Mouse (Mus musculus): Measurements from ENCODE around the gene Rab25.

Rab25 gene

DNA sequence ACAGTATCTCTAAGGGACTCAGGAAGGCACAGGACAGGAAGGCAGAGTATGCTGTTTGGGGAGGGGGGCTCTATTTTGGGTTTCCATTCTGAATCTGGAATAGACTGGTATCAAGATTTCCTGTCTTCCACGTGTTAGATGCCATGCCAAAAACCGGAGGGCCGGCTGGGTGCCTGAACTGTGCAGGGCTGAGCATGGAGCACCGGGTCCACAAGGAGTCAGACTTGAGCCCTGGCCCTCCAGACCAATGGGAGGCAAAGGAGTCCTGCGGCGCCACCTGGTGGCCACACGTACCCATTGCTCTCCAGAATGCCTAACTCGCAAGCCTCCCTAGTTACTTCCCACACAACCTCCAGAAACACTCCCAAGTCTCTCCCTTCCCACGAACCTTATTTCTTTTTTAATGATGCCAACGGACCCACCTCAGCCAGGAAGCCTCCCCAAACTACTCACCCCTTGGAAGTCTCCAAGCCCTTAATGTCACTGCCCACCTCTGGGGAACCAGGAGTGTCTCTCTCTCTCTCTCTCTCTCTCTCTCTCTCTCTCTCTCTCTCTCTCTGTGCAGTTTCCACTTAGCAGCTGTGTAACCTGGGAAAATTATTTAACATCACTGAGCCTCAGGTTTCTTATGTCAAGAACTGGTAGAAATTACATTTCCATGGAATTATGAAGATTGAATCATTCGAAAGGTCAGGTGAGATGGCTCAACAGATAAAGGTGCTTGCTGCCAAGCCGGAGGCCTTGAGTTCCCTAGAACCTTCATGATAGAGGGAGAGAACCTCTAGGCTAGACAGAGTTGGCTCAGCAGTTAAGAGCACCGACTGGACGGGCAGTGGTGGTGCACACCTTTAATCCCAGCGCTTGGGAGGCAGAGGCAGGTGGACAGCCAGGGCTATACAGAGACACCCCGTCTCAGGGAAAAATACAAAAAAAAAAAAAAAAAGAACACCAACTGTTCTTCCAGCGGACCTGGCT, 21.7 kb downstream of the Rab25 start:
- peak; percentile 91 to 94 for DNase-seq (ENCODE audit: inconsistent age in 2 of 2, low spot score in 1 of 2)

DNA sequence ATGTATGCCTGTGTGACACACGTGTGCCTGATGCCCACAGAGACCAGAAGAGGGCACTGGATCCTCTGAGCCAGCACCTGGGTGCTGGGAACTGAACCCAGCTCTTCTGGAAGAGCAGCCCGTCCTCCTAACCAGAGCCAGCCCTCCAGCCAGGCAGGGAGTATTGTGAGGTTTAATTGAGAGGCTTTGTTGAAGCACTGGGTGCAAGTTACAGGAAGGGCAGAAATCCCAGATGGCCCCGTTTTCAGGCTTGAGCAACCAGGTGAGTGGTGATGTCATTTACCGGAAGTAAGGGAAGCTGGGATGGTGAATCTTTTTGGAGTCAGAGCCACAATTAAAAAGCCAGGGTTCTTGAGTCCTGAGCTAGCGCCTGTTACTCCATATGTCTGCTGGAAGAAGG, 23.1 kb downstream of the Rab25 start:
- no peak for DNase-seq (ENCODE audit: inconsistent age in 2 of 2, low spot score in 1 of 2)

DNA sequence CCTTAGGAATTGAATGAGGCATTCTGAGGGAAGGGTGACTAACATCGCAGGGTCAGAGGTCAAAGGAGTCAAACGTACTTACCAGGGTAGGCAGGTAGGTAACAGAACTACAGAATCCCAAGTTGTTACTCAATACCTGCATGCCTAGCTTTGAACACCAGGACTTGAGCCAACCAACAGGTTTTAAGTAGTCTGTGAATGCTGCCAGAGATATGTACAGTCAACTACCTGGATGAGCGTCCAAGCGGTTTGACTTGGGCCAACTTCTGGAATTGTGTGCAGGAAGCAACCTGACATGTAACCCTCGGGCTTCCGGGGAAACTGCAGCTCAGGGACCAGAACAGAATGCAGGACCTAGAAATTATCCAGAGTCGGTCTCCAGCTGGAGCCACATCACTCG, 25.1 kb downstream of the Rab25 start:
- no peak for DNase-seq (ENCODE audit: inconsistent age in 2 of 2, low spot score in 1 of 2)

DNA sequence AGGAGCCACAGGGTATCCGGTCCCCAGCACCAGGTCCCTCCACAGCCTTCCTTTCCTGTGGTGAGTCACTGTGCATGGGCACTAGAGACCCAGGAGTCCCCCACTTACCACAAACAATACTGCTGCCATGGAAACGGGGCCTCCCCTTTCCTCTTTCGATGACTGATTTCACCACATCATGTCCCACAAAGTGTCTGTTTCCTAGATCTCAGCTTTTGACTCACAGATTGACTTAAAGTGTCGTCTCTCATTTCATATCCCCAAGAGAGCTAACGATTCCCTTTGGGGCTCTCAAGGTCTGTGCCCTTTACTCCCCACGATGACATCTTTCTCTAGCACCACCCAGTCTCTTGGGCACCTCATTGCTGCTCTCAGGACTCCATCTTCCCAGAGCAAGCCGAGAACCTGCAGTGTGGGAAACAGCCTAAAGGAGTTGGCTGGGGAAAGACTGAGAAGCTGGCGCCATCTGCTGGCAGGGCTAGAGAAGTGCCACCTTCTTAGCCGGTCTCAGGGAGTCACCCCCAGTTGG, 26.2 kb downstream of the Rab25 start:
- peak; percentile 72 to 90 for DNase-seq (ENCODE audit: inconsistent age in 2 of 2, low spot score in 1 of 2)

DNA sequence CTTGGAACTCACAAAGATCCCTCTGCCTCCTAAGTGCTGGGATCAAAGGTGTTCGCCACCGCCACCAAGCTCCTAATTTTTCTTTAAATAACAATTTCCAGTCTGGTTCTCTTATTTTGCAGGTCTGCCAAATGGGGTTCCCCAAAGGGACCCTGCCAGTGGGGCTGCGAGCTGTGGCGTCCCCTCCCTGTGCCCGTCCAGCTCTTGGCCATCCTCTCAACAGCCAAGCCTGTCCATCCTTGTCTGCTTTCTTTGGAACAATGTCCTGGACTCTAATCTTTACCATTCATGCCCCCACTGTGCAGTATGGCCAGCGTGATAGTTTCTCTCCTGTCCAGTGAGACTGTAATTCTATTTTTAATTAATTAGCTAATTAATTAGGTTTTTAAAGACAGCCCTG, 26.9 kb downstream of the Rab25 start:
- DNase-seq (ENCODE audit: inconsistent age in 2 of 2, low spot score in 1 of 2) = no peak

DNA sequence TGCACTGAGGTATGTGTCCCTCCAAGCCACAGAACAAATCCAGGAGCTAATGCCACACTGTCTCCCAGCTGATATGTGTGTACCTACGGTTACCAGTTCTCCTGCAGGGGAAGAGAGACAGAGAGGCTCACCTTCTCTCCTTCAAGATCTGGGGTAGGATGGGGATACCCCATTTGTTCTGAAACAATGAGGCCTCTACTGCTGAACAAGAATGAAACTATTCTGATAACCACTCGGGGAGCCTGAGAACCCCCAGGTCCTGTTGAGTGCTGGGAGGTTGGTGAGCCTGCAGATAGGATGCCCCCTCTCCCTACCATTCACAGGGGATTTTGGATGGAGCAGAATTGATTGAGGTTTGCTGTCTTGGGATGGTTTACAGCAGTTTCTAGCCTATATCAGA, 28.0 kb downstream of the Rab25 start:
- DNase-seq (ENCODE audit: inconsistent age in 2 of 2, low spot score in 1 of 2) = no peak

DNA sequence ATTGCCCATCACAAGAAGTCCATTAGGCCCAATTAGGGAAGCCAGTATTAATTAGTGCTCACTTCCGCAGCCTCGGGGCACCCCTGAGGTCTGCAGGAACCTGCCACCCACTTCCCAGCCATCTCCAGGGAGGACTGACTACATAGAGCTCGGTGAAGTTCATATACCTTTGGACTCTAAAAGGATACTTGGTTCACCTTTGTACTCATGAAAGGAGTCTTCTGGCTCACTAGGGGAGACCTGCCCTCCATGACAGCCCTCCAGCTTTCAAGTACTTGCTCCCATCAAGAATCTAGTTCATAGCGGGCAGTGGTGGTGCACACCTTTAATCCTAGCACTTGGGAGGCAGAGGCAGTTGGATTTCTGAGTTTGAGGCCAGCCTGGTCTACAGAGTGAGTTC, 29.7 kb downstream of the Rab25 start:
- DNase-seq (ENCODE audit: inconsistent age in 2 of 2, low spot score in 1 of 2) = no peak

DNA sequence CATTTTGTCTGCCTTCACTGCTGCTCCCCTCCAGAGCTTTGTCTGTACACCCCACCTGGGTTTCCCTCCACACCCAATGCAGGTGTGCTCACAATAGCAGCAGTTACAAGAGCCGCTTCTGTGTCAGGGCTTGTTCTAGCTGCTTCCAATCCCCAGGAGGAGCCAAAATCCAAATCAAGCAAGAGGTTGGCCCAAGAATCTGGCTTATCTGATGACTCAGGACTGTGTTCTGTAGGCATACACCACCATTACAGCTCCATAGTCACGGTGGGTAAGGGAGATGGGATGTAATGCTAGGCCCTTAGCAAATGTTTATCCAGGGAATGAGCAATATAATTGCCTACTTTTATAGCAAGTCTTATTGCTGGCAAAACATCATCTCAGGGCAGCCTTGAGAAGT, 31.7 kb downstream of the Rab25 start:
- DNase-seq (ENCODE audit: inconsistent age in 2 of 2, low spot score in 1 of 2) = no peak

DNA sequence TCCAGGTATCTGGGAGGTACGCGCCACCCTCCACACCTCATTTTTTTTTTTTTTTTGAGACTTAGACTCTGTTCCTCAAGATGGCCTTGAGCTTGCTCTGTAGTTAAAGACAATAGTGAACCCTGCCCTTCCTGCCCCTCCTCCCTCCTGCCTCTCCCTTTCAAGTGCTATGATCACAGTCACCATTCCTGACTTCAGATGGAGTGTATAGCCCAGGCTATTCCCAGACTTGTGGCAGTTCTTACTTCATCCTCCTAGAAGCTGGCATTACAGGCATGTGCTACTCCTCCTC, 33.1 kb downstream of the Rab25 start:
- DNase-seq (ENCODE audit: inconsistent age in 2 of 2, low spot score in 1 of 2) = no peak

DNA sequence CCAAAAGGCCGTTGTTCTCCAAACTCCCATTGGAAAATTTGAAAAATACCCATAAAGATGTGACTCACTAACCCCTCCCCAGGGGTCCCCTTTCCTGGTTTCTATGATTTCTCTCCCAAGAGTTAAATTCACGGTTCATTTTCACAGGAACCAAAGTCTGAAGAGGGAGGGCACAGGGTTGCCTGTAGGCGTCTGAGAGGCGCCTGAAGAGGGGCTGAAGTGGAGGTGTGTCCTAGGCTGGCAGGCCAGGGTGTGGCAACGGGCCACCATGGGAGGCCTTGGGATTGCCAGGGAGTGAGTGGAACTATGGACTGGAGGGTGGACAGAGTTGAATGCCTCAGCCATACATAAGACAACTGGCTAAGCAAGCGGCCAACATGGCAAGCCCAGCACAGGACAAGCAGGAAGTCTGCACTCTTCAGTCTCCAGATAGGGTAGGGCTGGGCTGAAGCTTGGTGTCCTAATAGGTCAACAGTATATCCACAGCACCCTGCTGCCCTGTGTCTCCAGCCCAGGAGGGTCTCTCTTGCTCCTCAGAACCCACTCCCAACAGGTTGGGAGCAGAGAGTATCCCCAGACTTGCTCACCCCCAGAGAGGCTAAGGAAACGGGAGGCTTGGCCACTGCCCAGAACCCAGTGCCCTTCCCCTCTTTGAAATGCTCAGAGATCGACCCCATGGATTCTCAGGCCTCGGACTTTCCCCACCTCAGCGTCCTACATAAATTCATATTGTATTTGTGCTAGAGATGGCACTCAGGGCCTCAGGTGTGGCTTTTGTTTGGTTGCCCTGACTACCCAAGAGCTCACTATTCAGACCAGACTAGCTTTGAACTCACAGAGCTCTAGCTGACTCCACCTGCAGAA, 33.6 kb downstream of the Rab25 start:
- no peak for DNase-seq (ENCODE audit: inconsistent age in 2 of 2, low spot score in 1 of 2)

DNA sequence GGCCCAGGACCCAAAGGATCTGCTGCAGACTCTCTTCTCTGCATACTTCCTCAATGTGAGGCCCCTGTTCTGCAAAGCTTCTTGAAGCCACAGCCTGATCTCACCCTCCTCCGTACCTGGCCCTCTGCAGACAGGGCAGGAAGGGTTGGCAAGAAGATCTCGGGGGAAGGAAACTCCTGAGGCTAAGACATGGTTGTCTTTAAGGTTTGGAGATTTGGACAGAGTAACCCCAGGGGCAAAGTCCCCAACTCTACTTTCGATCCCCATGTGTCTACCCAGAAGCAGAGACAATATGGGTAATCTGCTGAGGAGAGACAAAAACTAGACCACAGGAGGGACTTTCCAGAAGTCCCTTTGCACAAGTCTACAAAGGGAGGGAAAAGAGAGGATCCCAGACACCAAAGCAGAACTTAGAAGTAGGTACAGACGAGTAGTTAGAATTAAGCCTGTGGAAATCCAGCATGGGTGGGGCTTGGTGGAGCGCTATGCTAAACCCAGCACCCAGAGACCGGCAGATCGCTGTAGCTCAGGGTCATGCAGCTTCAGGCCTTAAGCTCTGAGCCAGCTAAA, 34.5 kb downstream of the Rab25 start:
- DNase-seq (ENCODE audit: inconsistent age in 2 of 2, low spot score in 1 of 2) = peak in 1 of 2 experiments; percentile 54

DNA sequence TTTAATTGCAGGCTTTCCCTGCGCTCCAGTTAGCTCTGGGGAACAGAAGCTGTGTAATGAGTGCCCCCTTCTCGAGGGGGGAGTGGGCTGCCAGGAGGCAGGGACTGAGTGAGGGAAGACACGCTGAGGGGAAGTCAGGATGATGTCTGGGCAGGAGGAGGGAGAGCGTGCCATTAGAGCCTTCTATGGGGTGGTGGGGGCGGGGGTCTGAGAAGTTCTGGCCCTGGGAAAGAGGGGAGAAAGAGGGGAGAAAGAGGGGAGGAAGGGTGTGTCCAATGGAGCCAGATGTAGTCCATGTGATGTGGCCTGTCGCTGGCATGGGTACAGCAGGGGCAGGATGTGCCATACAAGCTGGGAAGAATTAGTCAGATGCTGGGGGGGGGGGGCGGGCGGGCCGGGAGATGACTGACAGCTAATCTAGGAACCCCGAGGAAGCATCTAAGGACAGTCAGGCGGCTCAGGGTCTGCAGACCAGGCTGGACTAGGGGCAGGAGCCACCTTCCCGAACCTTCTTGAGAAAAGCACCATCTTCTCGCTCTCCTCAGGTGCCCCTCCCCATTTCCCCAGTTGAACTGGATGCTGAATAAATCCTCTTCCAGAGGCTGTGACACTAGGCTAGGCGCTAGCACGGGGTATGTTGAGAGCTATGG, 35.1 kb downstream of the Rab25 start:
- peak in 1 of 2 experiments; percentile 65 for DNase-seq (ENCODE audit: inconsistent age in 2 of 2, low spot score in 1 of 2)

DNA sequence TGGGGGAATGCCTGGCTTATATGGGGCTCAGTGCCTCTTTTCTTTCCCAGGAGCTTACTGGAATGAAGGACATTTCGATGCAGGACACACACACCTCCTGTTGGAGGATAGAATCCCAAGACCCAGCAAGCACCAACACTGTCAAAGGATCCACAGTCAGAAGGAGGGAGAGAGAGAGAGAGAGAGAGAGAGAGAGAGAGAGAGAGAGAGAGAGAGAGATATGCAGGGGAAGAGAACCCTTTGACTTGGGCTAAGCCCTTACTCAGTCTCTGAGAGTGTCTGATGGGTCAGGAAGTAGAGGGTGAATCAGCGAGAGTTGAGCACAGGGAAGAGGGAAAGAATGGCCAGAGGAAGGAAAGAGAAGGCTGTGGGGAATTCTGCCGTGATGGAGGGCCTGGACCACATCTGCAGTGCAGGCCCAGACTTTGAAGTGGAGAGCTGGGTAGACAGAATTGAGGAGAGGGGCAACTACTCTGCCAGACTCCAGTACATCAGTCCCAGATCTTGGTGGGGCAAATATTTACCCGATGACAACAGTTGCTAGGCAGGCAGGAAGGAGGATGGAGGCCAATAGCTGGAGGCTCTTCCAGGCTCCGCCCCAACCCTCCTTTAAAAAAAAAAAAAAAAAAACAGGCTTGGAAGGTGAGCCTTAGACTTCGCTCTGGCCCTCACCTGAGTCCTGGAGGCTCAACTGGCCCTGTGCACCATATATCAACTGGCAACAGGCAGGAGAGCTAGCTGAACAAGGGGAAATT, 35.8 kb downstream of the Rab25 start:
- peak in 1 of 2 experiments; percentile 49 for DNase-seq (ENCODE audit: inconsistent age in 2 of 2, low spot score in 1 of 2)

DNA sequence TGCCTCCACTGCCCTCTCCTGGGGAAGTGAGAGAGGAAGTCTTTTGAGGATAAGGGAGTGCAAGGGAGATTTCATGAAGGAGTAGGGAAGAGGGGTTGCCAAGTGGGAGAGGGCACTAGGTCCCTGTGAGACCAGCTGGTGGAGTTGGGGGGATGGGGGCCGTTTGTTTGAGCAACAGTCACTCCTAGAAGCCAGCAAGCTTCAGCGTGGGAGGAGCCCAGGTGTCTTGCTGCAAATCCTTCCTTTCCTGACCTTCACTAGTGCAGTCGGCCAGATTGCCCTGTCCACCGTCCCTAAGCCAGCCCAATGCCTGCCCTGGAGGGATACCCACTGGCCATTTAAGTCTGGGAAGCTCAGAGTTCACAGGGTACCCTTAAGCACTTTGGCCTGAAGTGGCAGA, 36.5 kb downstream of the Rab25 start:
- DNase-seq (ENCODE audit: inconsistent age in 2 of 2, low spot score in 1 of 2) = peak in 1 of 2 experiments; percentile 61

DNA sequence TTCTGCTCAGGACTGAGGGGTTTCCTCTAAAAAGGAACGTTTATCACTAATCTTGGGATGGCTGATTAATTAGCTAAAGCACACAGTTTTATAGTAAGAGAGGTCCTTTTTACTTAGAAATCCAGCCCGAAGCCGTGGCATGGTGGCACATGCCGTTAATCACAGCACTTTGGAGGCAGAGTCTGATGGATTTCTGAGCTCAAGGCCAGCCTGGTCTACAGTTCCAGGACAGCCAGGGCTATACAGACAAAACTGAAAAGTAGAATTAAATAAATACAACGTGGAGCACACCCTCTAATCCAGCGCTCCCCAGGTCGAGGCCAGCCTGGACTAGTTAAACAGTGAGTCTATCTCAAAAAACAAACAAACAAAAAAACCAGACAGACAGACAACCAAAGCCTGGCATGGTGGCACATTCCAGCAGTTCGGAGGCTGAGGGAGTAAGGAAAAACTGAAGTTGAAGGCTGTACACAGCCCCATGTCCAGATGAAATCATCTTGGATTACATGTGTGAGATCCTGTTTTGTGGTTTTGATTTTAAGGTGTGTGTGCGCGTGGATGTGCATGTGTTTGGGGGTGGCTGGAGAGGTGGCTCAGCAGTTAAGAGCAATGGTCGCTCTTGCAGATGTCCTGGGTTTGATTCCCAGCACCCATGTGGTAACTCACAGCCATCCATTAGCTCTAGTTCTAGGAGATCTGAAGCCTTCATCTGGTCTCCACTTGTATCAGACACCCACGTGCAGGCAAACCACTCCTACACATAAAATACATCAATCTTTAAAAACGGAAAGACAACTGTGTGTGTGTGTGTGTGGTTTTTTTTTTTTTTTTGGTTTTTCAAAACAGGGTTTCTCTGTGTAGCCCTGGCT, 37.4 kb downstream of the Rab25 start:
- DNase-seq (ENCODE audit: inconsistent age in 2 of 2, low spot score in 1 of 2) = peak in 1 of 2 experiments; percentile 70

DNA sequence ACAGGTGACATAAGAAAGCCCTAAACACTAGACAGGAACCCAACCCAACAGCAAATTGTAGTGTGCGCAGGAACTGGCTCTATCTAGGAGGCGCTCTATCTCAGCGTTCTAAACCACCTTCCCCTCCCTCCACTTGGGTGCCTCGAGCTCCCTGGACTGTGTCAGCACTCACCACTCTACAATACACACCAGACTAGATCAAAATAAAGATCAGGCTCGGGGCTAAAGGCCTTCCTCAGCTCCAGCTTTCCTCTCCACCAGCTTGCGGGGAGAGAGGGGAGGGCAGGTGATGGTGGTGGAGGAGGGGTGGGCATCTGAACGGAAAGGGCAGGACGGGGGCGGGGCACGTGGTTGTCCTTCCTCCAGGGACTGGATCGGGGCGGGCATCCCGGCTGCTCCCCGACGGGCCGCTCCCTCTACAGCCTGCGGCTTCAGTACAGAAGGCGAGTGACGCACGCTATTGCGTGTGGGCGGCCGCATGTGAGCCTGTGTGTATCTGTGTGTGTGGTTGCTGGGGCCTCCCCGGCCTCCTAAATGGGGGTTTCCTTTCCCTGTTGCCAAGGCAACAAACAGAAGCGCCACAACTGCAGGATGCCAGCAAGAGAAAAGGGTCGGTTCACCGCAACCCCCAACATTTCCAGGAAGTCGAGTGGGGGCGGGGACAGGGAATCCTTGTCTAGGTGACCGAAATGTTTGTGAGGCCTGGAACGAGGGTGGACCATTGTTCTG, 38.2 kb downstream of the Rab25 start, which contains the start of gene Lmna:
Gene Lmna, minus strand, starts transcription at position 265 of the 729 bp plus-strand sequence.
- DNase-seq (ENCODE audit: inconsistent age in 2 of 2, low spot score in 1 of 2) = peak; percentile 98 to 99

DNA sequence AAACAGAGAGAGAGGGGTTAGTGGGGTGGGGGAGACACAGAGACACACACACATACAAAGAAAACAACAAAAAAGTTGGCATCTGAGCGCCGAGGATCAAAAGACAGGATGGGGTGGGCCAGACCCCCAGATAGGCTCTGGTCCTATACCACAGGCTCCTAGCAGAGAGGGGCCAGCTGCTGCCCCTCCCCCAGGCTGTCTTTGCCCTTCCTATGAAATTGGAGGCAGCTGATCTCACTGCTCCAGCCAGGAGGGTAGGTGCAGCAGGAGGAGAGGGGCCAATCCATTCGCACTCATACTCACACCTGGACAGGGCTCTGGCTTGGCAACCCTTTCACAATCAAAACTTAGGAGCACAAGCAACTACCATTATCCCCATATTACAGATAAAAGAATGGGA, 38.9 kb downstream of the Rab25 start:
- no peak for DNase-seq (ENCODE audit: inconsistent age in 2 of 2, low spot score in 1 of 2)

DNA sequence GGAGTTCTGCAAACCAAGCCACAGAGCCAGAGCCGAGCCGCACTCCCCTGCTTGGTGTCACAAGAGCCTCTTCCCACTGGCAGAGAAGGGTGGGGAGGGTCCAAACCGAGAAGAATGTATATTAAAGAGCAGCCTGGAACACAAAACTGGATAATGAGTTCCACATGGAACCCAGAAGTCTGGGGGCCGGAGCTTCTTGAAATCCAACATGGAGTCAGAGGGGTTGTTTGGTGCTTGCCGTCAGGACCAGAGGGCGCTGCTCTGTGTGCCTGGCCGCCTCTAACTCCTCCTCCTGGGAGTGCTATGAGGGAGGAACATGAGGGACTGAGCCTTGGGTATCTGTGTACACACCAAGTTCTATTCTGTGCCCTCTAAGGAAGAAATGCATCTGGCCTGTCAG, 42.3 kb downstream of the Rab25 start:
- no peak for DNase-seq (ENCODE audit: inconsistent age in 2 of 2, low spot score in 1 of 2)

DNA sequence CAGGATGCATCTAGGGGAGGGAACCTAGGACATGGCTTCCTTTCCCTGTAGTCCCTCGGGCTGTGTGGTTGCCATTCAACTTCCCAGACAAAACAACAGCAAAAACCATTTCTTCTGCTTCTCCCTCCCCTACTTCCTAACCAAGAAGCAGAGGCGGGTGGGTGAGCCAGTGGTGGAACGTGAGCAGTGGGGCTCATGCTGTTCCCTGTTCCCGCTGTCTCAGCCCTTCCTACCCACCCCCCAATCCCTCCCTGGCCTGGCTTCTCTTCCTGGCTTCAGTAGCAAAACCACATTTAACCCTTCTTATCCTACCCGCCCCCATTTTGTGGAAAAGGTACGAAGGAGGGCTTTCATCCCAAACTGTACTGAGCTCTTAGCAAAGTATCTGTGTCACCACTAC, 43.0 kb downstream of the Rab25 start:
- DNase-seq (ENCODE audit: inconsistent age in 2 of 2, low spot score in 1 of 2) = no peak
